Mouse (Mus musculus): ENCODE results near the gene Gm2916. TPM values are rescaled to one million over a fixed set of nuclear protein-coding genes. Genes with fewer than 3 reads are reported as not detected.
"Not testable (repeated sequence)": the region's sequence is repeated elsewhere in the genome, so short reads cannot be mapped to it uniquely, and the experiment has no call there.

The Gm2916 gene
- not detected in 2 replicates for polyA plus RNA-seq (2012; rRNA removed)

GRCm38 (mm10) chr14:3883872-3884271 lies at the start of gene Gm2916:
TSS of gene Gm2916 (plus strand) at chr14:3884172.
- not testable (repeated sequence) for H3K4me3 ChIP-seq (ENCODE audit: extremely low read depth, insufficient read depth, insufficient read length); H3K36me3 ChIP-seq (ENCODE audit: control insufficient read depth, insufficient read depth, low read length); H3K4me1 ChIP-seq (ENCODE audit: control insufficient read depth, insufficient read depth, insufficient read length); H3K27ac ChIP-seq (ENCODE audit: insufficient read depth, low read length); DNase-seq (ENCODE audit: low read depth in 1 of 2, low spot score in 2 of 2); H3K27me3 ChIP-seq (ENCODE audit: control insufficient read depth, insufficient read depth, low read length)
- no CpG with 5 or more reads among the region's 1 CpGs for WGBS

- not testable (repeated sequence) for H3K36me3 ChIP-seq (ENCODE audit: control insufficient read depth, insufficient read depth, low read length); H3K4me1 ChIP-seq (ENCODE audit: control insufficient read depth, insufficient read depth, insufficient read length); DNase-seq (ENCODE audit: low read depth in 1 of 2, low spot score in 2 of 2); H3K27me3 ChIP-seq (ENCODE audit: control insufficient read depth, insufficient read depth, low read length); H3K4me3 ChIP-seq (ENCODE audit: extremely low read depth, insufficient read depth, insufficient read length); H3K27ac ChIP-seq (ENCODE audit: insufficient read depth, low read length)
- WGBS = no CpG with 5 or more reads among the region's 2 CpGs
Observed at GRCm38 (mm10) chr14:3845945-3846344, 38.0 kb upstream of the Gm2916 start, which contains the start of gene Gm3033. TSS of gene Gm3033 (plus strand) at chr14:3846245.

- H3K27me3 ChIP-seq (ENCODE audit: control insufficient read depth, insufficient read depth, low read length); DNase-seq (ENCODE audit: low read depth in 1 of 2, low spot score in 2 of 2): not testable (repeated sequence)
- WGBS = 42% methylated on average over 1 of the region's 2 CpGs
Observed at GRCm38 (mm10) chr14:3931456-3931855, 47.5 kb downstream of the Gm2916 start, which contains the start of gene Gm3029. TSS of gene Gm3029 (plus strand) at chr14:3931756.

GRCm38 (mm10) chr14:3963247-3963646 lies 79.3 kb downstream of the Gm2916 start, which contains the start of gene Gm3095:
TSS of gene Gm3095 (plus strand) at chr14:3963547.
- H3K27ac ChIP-seq (ENCODE audit: insufficient read depth, low read length); H3K36me3 ChIP-seq (ENCODE audit: control insufficient read depth, insufficient read depth, low read length); H3K4me1 ChIP-seq (ENCODE audit: control insufficient read depth, insufficient read depth, insufficient read length); H3K27me3 ChIP-seq (ENCODE audit: control insufficient read depth, insufficient read depth, low read length); DNase-seq (ENCODE audit: low read depth in 1 of 2, low spot score in 2 of 2); H3K4me3 ChIP-seq (ENCODE audit: extremely low read depth, insufficient read depth, insufficient read length): not testable (repeated sequence)
- WGBS = no CpG with 5 or more reads among the region's 2 CpGs

More at GRCm38 (mm10) chr14:3931456-3931855, 47.5 kb downstream of the Gm2916 start, which contains the start of gene Gm3029:
- H3K4me1 ChIP-seq (ENCODE audit: control insufficient read depth, insufficient read depth, insufficient read length); H3K27ac ChIP-seq (ENCODE audit: insufficient read depth, low read length); H3K36me3 ChIP-seq (ENCODE audit: control insufficient read depth, insufficient read depth, low read length); H3K4me3 ChIP-seq (ENCODE audit: extremely low read depth, insufficient read depth, insufficient read length): not testable (repeated sequence)

Other genes with a start within 250 kb of the Gm2916 start
- gene Gm3012, start 249.7 kb upstream of the Gm2916 start, polyA plus RNA-seq (2012; rRNA removed) = not detected in 2 replicates
- not detected in 2 replicates for gene Gm3020, start 232.1 kb upstream of the Gm2916 start, polyA plus RNA-seq (2012; rRNA removed)
- gene Gm3043, start 195.4 kb upstream of the Gm2916 start, polyA plus RNA-seq (2012; rRNA removed) = not detected in 2 replicates
- 0.04 and 0.11 TPM in 2 replicates for gene Gm3002, start 74.1 kb upstream of the Gm2916 start, polyA plus RNA-seq (2012; rRNA removed)
- not detected in 2 replicates for gene Gm3033, start 37.9 kb upstream of the Gm2916 start, polyA plus RNA-seq (2012; rRNA removed)
- not detected in 2 replicates for gene Gm3029, start 47.6 kb downstream of the Gm2916 start, polyA plus RNA-seq (2012; rRNA removed)
- not detected in 2 replicates for gene Gm3095, start 79.4 kb downstream of the Gm2916 start, polyA plus RNA-seq (2012; rRNA removed)
- gene Gm3099, start 114.2 kb downstream of the Gm2916 start, polyA plus RNA-seq (2012; rRNA removed) = not detected in 2 replicates
- 0.05 TPM in 1 of 2 replicates, not detected in the other for gene Gm5796, start 139.8 kb downstream of the Gm2916 start, polyA plus RNA-seq (2012; rRNA removed)
- gene Gm3115, start 199.9 kb downstream of the Gm2916 start, polyA plus RNA-seq (2012; rRNA removed) = not detected in 2 replicates
- not detected in 2 replicates for gene Gm8108, start 226.4 kb downstream of the Gm2916 start, polyA plus RNA-seq (2012; rRNA removed)

All from spleen, adult 2 months (tissue).